Mouse (Mus musculus) kidney, embryonic 14.5 days (tissue): ENCODE measurements around the gene Trim8. TPM values are rescaled to one million over a fixed set of nuclear protein-coding genes. Genes with fewer than 3 reads are reported as not detected.
A peak's percentile ranks its signal among the peaks of the same experiment; 100 is the strongest.

Experiments used
- ATAC-seq: fragments of 200-750 bp; cut with Nextera tagmentation; 2 replicates; pipeline ENCODE4 v1.8.0; 2017; ENCODE audit warnings: moderate number of reproducible peaks, mild to moderate bottlenecking, moderate TSS enrichment, moderate library complexity; ENCODE audit not compliant: low FRiP score, low TSS enrichment
- H3K27ac ChIP-seq: fragments of 300-500 bp; sonication (generic); 2 replicates; pipeline ENCODE4 v1.5.1; 2014; ENCODE audit warnings: low read depth, mild to moderate bottlenecking, low read length, moderate library complexity, mixed read lengths
- H3K27me3 ChIP-seq: fragments of 300-500 bp; sonication (generic); 2 replicates; pipeline ENCODE4 v1.6.1; 2014; ENCODE audit warnings: mild to moderate bottlenecking, low read length; ENCODE audit not compliant: control insufficient read depth, insufficient read depth
- H3K36me3 ChIP-seq: fragments of 300-500 bp; sonication (generic); 2 replicates; pipeline ENCODE4 v1.6.1; 2014; ENCODE audit warnings: low read length, mixed read lengths; ENCODE audit not compliant: control insufficient read depth, insufficient read depth
- H3K4me1 ChIP-seq: fragments of 300-500 bp; sonication (generic); 2 replicates; pipeline ENCODE4 v1.6.1; 2014; ENCODE audit warnings: low read length, mixed read lengths; ENCODE audit not compliant: control insufficient read depth, insufficient read depth
- H3K4me2 ChIP-seq: fragments of 300-500 bp; sonication (generic); replicated peaks from 2 replicates; pipeline ENCODE4 v1.6.1; 2014; ENCODE audit warnings: low read depth, mild to moderate bottlenecking, low read length
- H3K4me3 ChIP-seq: fragments of 300-500 bp; sonication (generic); 2 replicates; pipeline ENCODE4 v1.5.1; 2014; ENCODE audit warnings: mild to moderate bottlenecking, low read length
- H3K9ac ChIP-seq: fragments of 300-500 bp; sonication (generic); 2 replicates; pipeline ENCODE4 v1.6.1; 2014; ENCODE audit warnings: low read depth, mild to moderate bottlenecking, low read length, moderate library complexity
- H3K9me3 ChIP-seq: fragments of 300-500 bp; sonication (generic); 2 replicates; pipeline ENCODE4 v1.6.1; 2016; ENCODE audit warnings: low read length; ENCODE audit not compliant: control insufficient read depth
- WGBS: fragments of 180-500 bp; shearing (Covaris S2); extraction: QIAGEN DNeasy Blood & Tissue Kit; methylation state at CpG from one replicate; pipeline ENCODE4 v1.1.7; 2014; 5-methylcytosine and 5-hydroxymethylcytosine counted together
- polyA plus RNA-seq: library from polyadenylated mRNA; unstranded; fragments of >200 nt; fragmentation: Nextera tagmentation; extraction: Ambion mirVana; gene quantifications from 2 replicates; pipeline ENCODE4 v1.2.1, GENCODE M21; 2014

The Trim8 gene
- polyA plus RNA-seq, 1 experiment from 2014 or later = 35.6 TPM

GRCm38 (mm10) chr19:46499836-46500580 is 1.5 kb upstream of the Trim8 start:
- Histone ChIP-seq H3K4me1 (peaks cover 8% of the 10 kb centered on the region), H3K9ac (peak overlapping the region; percentile 99), H3K4me3 (peak overlapping the region; percentile 98), H3K9me3 (no peaks in the 10 kb centered on the region), H3K27me3 (no peaks in the 10 kb centered on the region), H3K36me3 (peaks cover 3% of the 10 kb centered on the region; the same call in 1 of the 2 replicates), H3K27ac (peak overlapping the region; percentile 100), H3K4me2 (peak overlapping the region; percentile 90)
- WGBS = under 1% methylated on average over 49 of the region's 52 CpGs
- ATAC-seq = peak; percentile 85

- Histone ChIP-seq H3K9me3 (no peaks in the 10 kb centered on the region), H3K9ac (peak overlapping the region; percentile 99), H3K4me2 (peak overlapping the region; percentile 90), H3K36me3 (peaks cover 10% of the 10 kb centered on the region; the same call in 1 of the 2 replicates), H3K27me3 (no peaks in the 10 kb centered on the region), H3K27ac (peak overlapping the region; percentile 100), H3K4me1 (peaks cover 12% of the 10 kb centered on the region), H3K4me3 (peak overlapping the region; percentile 98)
- WGBS = under 1% methylated on average over 37 of the region's 50 CpGs
- peak; percentile 20 for ATAC-seq
Measured at GRCm38 (mm10) chr19:46500581-46501341, 741 bp upstream of the Trim8 start.

- Histone ChIP-seq H3K27ac (peak overlapping the region; percentile 100), H3K9me3 (no peaks in the 10 kb centered on the region), H3K27me3 (no peaks in the 10 kb centered on the region), H3K9ac (peak overlapping the region; percentile 99), H3K4me1 (peaks cover 25% of the 10 kb centered on the region), H3K4me2 (peak overlapping the region; percentile 90), H3K36me3 (peaks cover 19% of the 10 kb centered on the region; the same call in 1 of the 2 replicates), H3K4me3 (peak overlapping the region; percentile 98)
- under 1% methylated on average over 37 of the region's 46 CpGs for WGBS
- ATAC-seq = no peak
Measured at GRCm38 (mm10) chr19:46502069-46502455, 560 bp downstream of the Trim8 start.

- under 1% methylated on average over 53 of the region's 53 CpGs for WGBS
Measured at GRCm38 (mm10) chr19:46502471-46503166, 1.1 kb downstream of the Trim8 start.

GRCm38 (mm10) chr19:46503351-46504084 is 2.0 kb downstream of the Trim8 start:
- ATAC-seq = peak; percentile 8
- Histone ChIP-seq H3K4me3 (peak overlapping the region; percentile 98), H3K36me3 (peaks cover 29% of the 10 kb centered on the region), H3K4me1 (peaks cover 39% of the 10 kb centered on the region), H3K9ac (peak overlapping the region; percentile 99), H3K27me3 (no peaks in the 10 kb centered on the region), H3K9me3 (no peaks in the 10 kb centered on the region), H3K4me2 (peak overlapping the region; percentile 90), H3K27ac (peak overlapping the region; percentile 100)
- under 1% methylated on average over 21 of the region's 21 CpGs for WGBS

More at GRCm38 (mm10) chr19:46502471-46503166, 1.1 kb downstream of the Trim8 start:
- Histone ChIP-seq H3K4me2 (peak overlapping the region; percentile 90), H3K9ac (peak overlapping the region; percentile 99), H3K4me1 (peaks cover 30% of the 10 kb centered on the region), H3K27me3 (no peaks in the 10 kb centered on the region), H3K9me3 (no peaks in the 10 kb centered on the region), H3K27ac (peak overlapping the region; percentile 100), H3K36me3 (peaks cover 23% of the 10 kb centered on the region; the same call in 1 of the 2 replicates), H3K4me3 (peak overlapping the region; percentile 98)
- no peak for ATAC-seq

- H3K9me3 ChIP-seq = no peaks in the 10 kb centered on the region
- H3K4me1 ChIP-seq = peaks cover 45% of the 10 kb centered on the region
- 4% methylated on average over 4 of the region's 4 CpGs for WGBS
- peaks cover 29% of the 10 kb centered on the region for H3K36me3 ChIP-seq
- H3K4me2 ChIP-seq = peak overlapping the region; percentile 90
- no peaks in the 10 kb centered on the region for H3K27me3 ChIP-seq
- peak overlapping the region; percentile 99 for H3K9ac ChIP-seq
- peak overlapping the region; percentile 98 for H3K4me3 ChIP-seq
- no peak for ATAC-seq
- peak overlapping the region; percentile 100 for H3K27ac ChIP-seq
Measured at GRCm38 (mm10) chr19:46504085-46504552, 2.6 kb downstream of the Trim8 start.

GRCm38 (mm10) chr19:46504822-46505417 is 3.4 kb downstream of the Trim8 start:
- WGBS = 61% methylated on average over 9 of the region's 9 CpGs
- H3K27me3 ChIP-seq = no peaks in the 10 kb centered on the region
- peaks cover 53% of the 10 kb centered on the region for H3K4me1 ChIP-seq
- H3K4me3 ChIP-seq = peak overlapping the region; percentile 98
- peak overlapping the region; percentile 100; the same call in 1 of the 2 replicates for H3K27ac ChIP-seq
- no peaks in the 10 kb centered on the region for H3K9me3 ChIP-seq
- H3K4me2 ChIP-seq = peak overlapping the region; percentile 90
- ATAC-seq = no peak
- H3K36me3 ChIP-seq = peaks cover 32% of the 10 kb centered on the region
- peak overlapping the region; percentile 99; the same call in 1 of the 2 replicates for H3K9ac ChIP-seq
